In genomic region chr4:57306260-57306659, GRCm38 (mm10) we compare ENCODE assay signal across 1 mouse cellular context.
TF ChIP-seq lines count a peak whose summit lies in the region.

No protein-coding gene starts in this region.

TF ChIP-seq in MEL, 35 proteins besides CTCF, POLR2A, EP300 and RAD21 (continued from another document):
- 0 out of 2 replicates have a peak, but pooled peaks have one; percentile 18 for TF ChIP-seq TAL1 (IDR thresholded peaks at IDR 0.05; ENCODE audit: low read length)
- no peak; the same call in 1 of the 2 replicates for TF ChIP-seq CHD2 (IDR thresholded peaks at IDR 0.05; ENCODE audit: low read length)
- no peak for TF ChIP-seq SMC3 (IDR thresholded peaks at IDR 0.05; ENCODE audit: low read depth, low read length)
- no peak for TF ChIP-seq POLR2AphosphoS5 (IDR thresholded peaks at IDR 0.05; ENCODE audit: borderline replicate concordance, low read depth, low read length)
- TF ChIP-seq MEF2A (IDR thresholded peaks at IDR 0.05; ENCODE audit: extremely low read depth, insufficient replicate concordance, low read depth, low read length, poor library complexity, severe bottlenecking), result no peak
- peak; percentile 57; the same call in 1 of the 2 replicates for TF ChIP-seq SIN3A (IDR thresholded peaks at IDR 0.05; ENCODE audit: low read length)
- TF ChIP-seq E2F4 (IDR thresholded peaks at IDR 0.05; ENCODE audit: borderline replicate concordance, low read depth, low read length), result no peak
- TF ChIP-seq MAX (IDR thresholded peaks at IDR 0.05; ENCODE audit: low read length), result no peak
- peak; percentile 85 for TF ChIP-seq GATA1 (IDR thresholded peaks at IDR 0.05; ENCODE audit: low read depth, low read length)
- TF ChIP-seq CHD1 (IDR thresholded peaks at IDR 0.05; ENCODE audit: low read depth, low read length), result no peak
- peak; percentile 63; the same call in 1 of the 2 replicates for TF ChIP-seq RCOR1 (IDR thresholded peaks at IDR 0.05; ENCODE audit: low read depth, low read length)
